Mouse (Mus musculus) liver, postnatal 0 days (tissue): ENCODE results near the gene Gjb6. TPM values are rescaled to one million over a fixed set of nuclear protein-coding genes. Genes with fewer than 3 reads are reported as not detected.

ENCODE experiments used
- ATAC-seq: fragments of 200-750 bp; cut with Nextera tagmentation; 2 replicates; pipeline ENCODE4 v1.8.0; 2017; ENCODE audit warnings: mild to moderate bottlenecking, moderate library complexity
- DNase-seq: peaks from one replicate; pipeline ENCODE4 v3.0.0-alpha.2; 2016
- H3K27ac ChIP-seq: fragments of 300-500 bp; sonication (generic); 2 replicates; pipeline ENCODE4 v1.5.1; 2014; ENCODE audit warnings: antibody characterized with exemption, moderate library complexity, mild to moderate bottlenecking, low read depth
- H3K27me3 ChIP-seq: fragments of 300-500 bp; sonication (generic); 2 replicates; pipeline ENCODE4 v1.6.1; 2014; ENCODE audit warnings: low read length, control low read depth, mixed read lengths; ENCODE audit not compliant: insufficient read depth
- H3K36me3 ChIP-seq: fragments of 300-500 bp; sonication (generic); replicated peaks from 2 replicates; pipeline ENCODE4 v1.6.1; 2014; ENCODE audit warnings: mild to moderate bottlenecking, control low read depth, low read length, moderate library complexity, mixed read lengths; ENCODE audit not compliant: insufficient read depth
- H3K4me1 ChIP-seq: fragments of 300-500 bp; sonication (generic); 2 replicates; pipeline ENCODE4 v1.6.1; 2014; ENCODE audit warnings: antibody characterized with exemption, mild to moderate bottlenecking, control low read depth; ENCODE audit not compliant: insufficient read depth
- H3K4me2 ChIP-seq: fragments of 300-500 bp; sonication (generic); 2 replicates; pipeline ENCODE4 v1.6.1; 2014; ENCODE audit warnings: low read depth, mild to moderate bottlenecking, low read length, moderate library complexity, mixed read lengths
- H3K4me3 ChIP-seq: fragments of 300-500 bp; sonication (generic); 2 replicates; pipeline ENCODE4 v1.5.1; 2014; ENCODE audit warnings: low read depth, low read length
- H3K9ac ChIP-seq: fragments of 300-500 bp; sonication (generic); replicated peaks from 2 replicates; pipeline ENCODE4 v1.6.1; 2014; ENCODE audit warnings: mild to moderate bottlenecking, moderate library complexity
- H3K9me3 ChIP-seq: fragments of 300-500 bp; sonication (generic); 2 replicates; pipeline ENCODE4 v1.6.1; 2016; ENCODE audit warnings: mild to moderate bottlenecking, control low read depth, low read length, mixed read lengths
- CTCF ChIP-seq: sonication (generic); IDR thresholded peaks from 2 replicates; pipeline ENCODE4 v1.5.1; 2016; ENCODE audit warnings: antibody characterized with exemption, low read depth
- EP300 ChIP-seq: IDR thresholded peaks from 2 replicates; pipeline ENCODE4 v1.6.1; 2016; ENCODE audit warnings: antibody characterized with exemption, low read depth, mild to moderate bottlenecking
- WGBS: fragments of 180-500 bp; shearing (Covaris S2); extraction: QIAGEN DNeasy Blood & Tissue Kit; methylation state at CpG from one replicate; pipeline ENCODE4 v1.1.7; 2014; ENCODE audit not compliant: insufficient replicate concordance; 5-methylcytosine and 5-hydroxymethylcytosine counted together
- polyA plus RNA-seq: library from polyadenylated mRNA; unstranded; fragments of >200 nt; fragmentation: Nextera tagmentation; extraction: Ambion mirVana; gene quantifications from 2 replicates; pipeline ENCODE4 v1.2.1, GENCODE M21; 2015

The Gjb6 gene
- polyA plus RNA-seq, 1 experiment from 2014 or later: 0.11 TPM

- Histone ChIP-seq H3K9ac (no peak overlapping the region), H3K27ac (no peak overlapping the region), H3K4me2 (no peak overlapping the region), H3K36me3 (no peaks in the 10 kb centered on the region), H3K4me3 (no peak overlapping the region), H3K9me3 (no peaks in the 10 kb centered on the region), H3K4me1 (no peaks in the 10 kb centered on the region), H3K27me3 (no peaks in the 10 kb centered on the region)
- ATAC-seq: peak; percentile 40; the same call in 1 of the 2 replicates
- no peak for DNase-seq
- 73% methylated on average over 1 of the region's 1 CpGs for WGBS
- no peak for TF ChIP-seq EP300
- no peak for TF ChIP-seq CTCF
Measured at GRCm38 (mm10) chr14:57082863-57083262, 50.5 kb downstream of the Gjb6 start.

DNA sequence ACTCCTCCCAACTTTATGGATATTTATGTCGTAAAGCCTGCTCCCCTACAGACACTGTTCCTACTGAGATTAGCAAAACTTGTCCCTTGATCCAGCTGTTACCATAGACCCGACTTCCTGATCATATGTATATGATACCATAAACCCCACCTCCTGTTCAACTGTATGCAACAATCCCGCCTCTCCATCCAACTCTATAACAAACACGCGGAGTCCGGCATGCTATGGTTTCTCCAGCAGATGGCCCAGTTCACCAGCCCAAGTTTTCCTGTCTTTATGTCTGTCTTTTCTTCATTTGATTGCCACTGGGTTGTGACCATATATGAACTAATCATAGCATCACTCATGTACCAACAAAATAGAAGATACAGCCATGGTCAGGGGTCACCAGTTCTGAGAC is 57.9 kb downstream of the Gjb6 start:
- WGBS: 66% methylated on average over 6 of the region's 6 CpGs
- ATAC-seq (no peak), DNase-seq (peak; percentile 27)
- H3K4me3 ChIP-seq: no peak overlapping the region
- H3K4me2 ChIP-seq: no peak overlapping the region
- H3K9ac ChIP-seq: no peak overlapping the region
- no peaks in the 10 kb centered on the region for H3K27me3 ChIP-seq
- TF ChIP-seq CTCF: peak; percentile 63
- TF ChIP-seq EP300: no peak
- H3K4me1 ChIP-seq: no peaks in the 10 kb centered on the region
- H3K9me3 ChIP-seq: no peaks in the 10 kb centered on the region
- H3K36me3 ChIP-seq: no peaks in the 10 kb centered on the region
- H3K27ac ChIP-seq: no peak overlapping the region

Other genes starting within 250 kb of the Gjb6 start
- 4.3 and 4.5 TPM in 2 replicates for gene Zmym2, start 247.0 kb downstream of the Gjb6 start, polyA plus RNA-seq
- gene Gja3, start 75.5 kb downstream of the Gjb6 start, polyA plus RNA-seq: 0.07 TPM in 1 of 2 replicates, not detected in the other
- 104 and 135 TPM in 2 replicates for gene Gjb2, start 28.9 kb downstream of the Gjb6 start, polyA plus RNA-seq
- not detected in 2 replicates for gene Gm4491, start 17.7 kb downstream of the Gjb6 start, polyA plus RNA-seq